Mouse (Mus musculus) lung, postnatal 0 days (tissue): ENCODE results near the gene 1700003H04Rik. TPM values are rescaled to one million over a fixed set of nuclear protein-coding genes. Genes with fewer than 3 reads are reported as not detected.

ENCODE experiments used
- ATAC-seq: fragments of 200-750 bp; cut with Nextera tagmentation; 2 replicates; pipeline ENCODE4 v1.8.0; 2017; ENCODE audit warnings: moderate library complexity
- DNase-seq: peaks from one replicate; pipeline ENCODE4 v3.0.0-alpha.2; 2016; ENCODE audit warnings: low spot score
- H3K27ac ChIP-seq: fragments of 300-500 bp; sonication (generic); 2 replicates; pipeline ENCODE4 v1.5.1; 2014; ENCODE audit warnings: antibody characterized with exemption, mild to moderate bottlenecking, low read length, mixed read lengths
- H3K27me3 ChIP-seq: fragments of 300-500 bp; sonication (generic); replicated peaks from 2 replicates; pipeline ENCODE4 v1.6.1; 2014; ENCODE audit warnings: low read length, mixed read lengths; ENCODE audit not compliant: insufficient read depth
- H3K36me3 ChIP-seq: fragments of 300-500 bp; sonication (generic); 2 replicates; pipeline ENCODE4 v1.6.1; 2014; ENCODE audit warnings: low read length, mixed read lengths; ENCODE audit not compliant: insufficient read depth
- H3K4me1 ChIP-seq: fragments of 300-500 bp; sonication (generic); 2 replicates; pipeline ENCODE4 v1.6.1; 2014; ENCODE audit warnings: antibody characterized with exemption, low read depth, low read length, mixed read lengths; ENCODE audit not compliant: insufficient read depth
- H3K4me2 ChIP-seq: fragments of 300-500 bp; sonication (generic); replicated peaks from 2 replicates; pipeline ENCODE4 v1.6.1; 2014; ENCODE audit warnings: low read depth, mild to moderate bottlenecking, low read length, moderate library complexity, mixed read lengths
- H3K4me3 ChIP-seq: fragments of 300-500 bp; sonication (generic); 2 replicates; pipeline ENCODE4 v1.5.1; 2014; ENCODE audit warnings: low read depth, low read length
- H3K9ac ChIP-seq: fragments of 300-500 bp; sonication (generic); replicated peaks from 2 replicates; pipeline ENCODE4 v1.6.1; 2014; ENCODE audit warnings: low read depth, mild to moderate bottlenecking
- H3K9me3 ChIP-seq: fragments of 300-500 bp; sonication (generic); 2 replicates; pipeline ENCODE4 v1.6.1; 2016; ENCODE audit warnings: low read length, mixed read lengths
- CTCF ChIP-seq: IDR thresholded peaks from 2 replicates; pipeline ENCODE4 v1.5.1; 2016; ENCODE audit warnings: antibody characterized with exemption, mild to moderate bottlenecking
- EP300 ChIP-seq: IDR thresholded peaks from 2 replicates; pipeline ENCODE4 v1.6.1; 2016; ENCODE audit warnings: antibody characterized with exemption, mild to moderate bottlenecking, control low read depth
- WGBS: fragments of 180-500 bp; shearing (Covaris S2); extraction: QIAGEN DNeasy Blood & Tissue Kit; methylation state at CpG from one replicate; pipeline ENCODE4 v1.1.7; 2014; 5-methylcytosine and 5-hydroxymethylcytosine counted together
- polyA plus RNA-seq: library from polyadenylated mRNA; unstranded; fragments of >200 nt; fragmentation: Nextera tagmentation; extraction: Ambion mirVana; gene quantifications from 2 replicates; pipeline ENCODE4 v1.2.1, GENCODE M21; 2015

1700003H04Rik gene
- polyA plus RNA-seq, 1 experiment from 2014 or later, result not detected

GRCm38 (mm10) chr3:124587534-124587933 lies 6.6 kb upstream of the 1700003H04Rik start:
- no peaks in the 10 kb centered on the region for H3K9me3 ChIP-seq

GRCm38 (mm10) chr3:124585761-124586160 lies 4.9 kb upstream of the 1700003H04Rik start:
- Histone ChIP-seq H3K4me1 (no peaks in the 10 kb centered on the region), H3K27me3 (no peaks in the 10 kb centered on the region), H3K9ac (no peak overlapping the region), H3K9me3 (no peaks in the 10 kb centered on the region), H3K4me3 (no peak overlapping the region), H3K27ac (no peak overlapping the region), H3K36me3 (no peaks in the 10 kb centered on the region), H3K4me2 (no peak overlapping the region)
- ATAC-seq, result no peak
- TF ChIP-seq CTCF (no peak), EP300 (no peak)
- 72% methylated on average over 2 of the region's 2 CpGs for WGBS
- no peak for DNase-seq

More at GRCm38 (mm10) chr3:124587534-124587933, 6.6 kb upstream of the 1700003H04Rik start:
- Histone ChIP-seq H3K27ac (no peak overlapping the region), H3K4me3 (no peak overlapping the region), H3K27me3 (no peaks in the 10 kb centered on the region), H3K36me3 (no peaks in the 10 kb centered on the region), H3K9ac (no peak overlapping the region), H3K4me2 (no peak overlapping the region), H3K4me1 (no peaks in the 10 kb centered on the region)
- 6% methylated on average over 3 of the region's 3 CpGs for WGBS
- DNase-seq, result peak; percentile 23
- TF ChIP-seq EP300 (no peak), CTCF (peak; percentile 58)
- no peak for ATAC-seq

DNA sequence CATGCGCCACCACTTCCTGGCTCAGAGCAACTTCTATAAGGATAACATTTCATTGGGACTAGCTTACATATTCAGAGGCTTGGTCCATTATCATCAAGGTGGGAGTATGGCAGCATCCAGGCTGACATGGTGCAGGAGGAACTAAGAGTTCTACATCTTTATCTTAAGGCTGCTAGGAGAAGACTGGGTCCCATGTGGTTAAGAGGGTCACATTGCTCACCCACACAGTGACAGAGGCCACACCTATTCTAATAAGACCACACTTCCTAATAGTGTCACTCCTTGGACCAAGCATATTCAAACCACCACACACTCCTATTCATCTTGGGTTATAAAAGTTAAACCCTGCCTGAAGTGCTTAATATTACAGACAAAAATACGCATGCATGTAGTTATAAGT lies 23.6 kb downstream of the 1700003H04Rik start:
- Histone ChIP-seq H3K4me1 (no peaks in the 10 kb centered on the region), H3K4me2 (no peak overlapping the region), H3K36me3 (no peaks in the 10 kb centered on the region), H3K4me3 (no peak overlapping the region), H3K27me3 (no peaks in the 10 kb centered on the region), H3K9ac (no peak overlapping the region), H3K27ac (no peak overlapping the region), H3K9me3 (no peaks in the 10 kb centered on the region)
- TF ChIP-seq CTCF (no peak), EP300 (no peak)
- ATAC-seq (no peak), DNase-seq (no peak)
- 83% methylated on average over 2 of the region's 2 CpGs for WGBS

DNA sequence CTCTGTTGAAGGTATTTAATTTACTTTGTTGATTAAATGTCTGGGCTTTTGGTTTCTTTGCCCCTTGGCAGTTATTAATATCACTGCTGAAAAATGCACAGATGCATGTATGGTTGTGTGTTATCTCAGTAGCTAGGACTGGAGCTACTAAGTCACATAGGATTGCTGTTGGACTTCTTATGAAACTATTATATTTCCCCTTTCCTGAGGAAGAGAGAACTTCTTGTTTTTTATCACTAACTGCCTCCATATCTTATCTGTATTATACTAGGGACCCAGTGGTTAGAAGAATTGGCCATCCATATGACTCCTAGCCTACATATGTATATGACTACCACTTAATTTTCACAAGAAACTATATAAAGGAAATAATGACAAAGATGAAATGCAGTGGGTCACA lies 24.9 kb downstream of the 1700003H04Rik start:
- Histone ChIP-seq H3K4me2 (no peak overlapping the region), H3K27me3 (no peaks in the 10 kb centered on the region), H3K9me3 (no peaks in the 10 kb centered on the region), H3K9ac (no peak overlapping the region), H3K27ac (no peak overlapping the region), H3K4me3 (no peak overlapping the region), H3K4me1 (no peaks in the 10 kb centered on the region), H3K36me3 (no peaks in the 10 kb centered on the region)
- TF ChIP-seq EP300, result no peak
- TF ChIP-seq CTCF, result no peak
- DNase-seq (no peak), ATAC-seq (no peak)

DNA sequence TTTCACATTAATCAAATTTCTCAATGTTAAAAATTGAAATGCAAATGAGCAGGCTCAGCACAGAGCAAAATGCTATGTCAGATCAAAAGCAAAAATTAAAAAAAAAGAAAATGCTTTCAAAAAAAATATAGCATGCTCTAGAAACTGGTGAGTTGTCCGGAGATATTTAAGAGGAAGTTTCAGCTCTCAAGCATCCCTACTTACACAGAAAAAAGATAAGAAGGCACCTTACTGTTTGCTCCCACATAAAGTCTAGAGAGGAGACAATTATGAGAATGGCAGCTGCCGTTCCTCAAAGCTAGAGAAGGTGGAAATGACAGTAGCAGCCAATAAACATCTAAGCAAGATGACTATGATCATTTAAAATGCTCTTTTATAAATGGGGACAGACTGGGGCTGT lies 25.8 kb downstream of the 1700003H04Rik start:
- DNase-seq (no peak), ATAC-seq (no peak)
- H3K4me2 ChIP-seq, result no peak overlapping the region
- WGBS, result 51% methylated on average over 2 of the region's 2 CpGs
- H3K9me3 ChIP-seq, result no peaks in the 10 kb centered on the region
- no peaks in the 10 kb centered on the region for H3K4me1 ChIP-seq
- H3K4me3 ChIP-seq, result no peak overlapping the region
- no peaks in the 10 kb centered on the region for H3K27me3 ChIP-seq
- no peak overlapping the region for H3K9ac ChIP-seq
- no peaks in the 10 kb centered on the region for H3K36me3 ChIP-seq
- TF ChIP-seq CTCF (no peak), EP300 (no peak)
- H3K27ac ChIP-seq, result no peak overlapping the region

GRCm38 (mm10) chr3:124548898-124549297 lies 32.0 kb downstream of the 1700003H04Rik start:
- ATAC-seq, result no peak
- H3K9me3 ChIP-seq, result no peaks in the 10 kb centered on the region
- WGBS, result 61% methylated on average over 10 of the region's 10 CpGs

GRCm38 (mm10) chr3:124538260-124538659 lies 42.6 kb downstream of the 1700003H04Rik start:
- DNase-seq (no peak), ATAC-seq (no peak)
- H3K36me3 ChIP-seq, result no peaks in the 10 kb centered on the region
- no peaks in the 10 kb centered on the region for H3K4me1 ChIP-seq
- H3K4me3 ChIP-seq, result no peak overlapping the region
- WGBS, result 69% methylated on average over 2 of the region's 2 CpGs
- no peaks in the 10 kb centered on the region for H3K27me3 ChIP-seq
- H3K9me3 ChIP-seq, result no peaks in the 10 kb centered on the region
- no peak overlapping the region for H3K4me2 ChIP-seq
- TF ChIP-seq CTCF, result no peak
- no peak for TF ChIP-seq EP300
- no peak overlapping the region for H3K27ac ChIP-seq
- H3K9ac ChIP-seq, result no peak overlapping the region

More at GRCm38 (mm10) chr3:124548898-124549297, 32.0 kb downstream of the 1700003H04Rik start:
- Histone ChIP-seq H3K4me3 (no peak overlapping the region), H3K9ac (no peak overlapping the region), H3K36me3 (no peaks in the 10 kb centered on the region), H3K4me2 (no peak overlapping the region), H3K4me1 (no peaks in the 10 kb centered on the region), H3K27me3 (no peaks in the 10 kb centered on the region), H3K27ac (no peak overlapping the region)
- no peak for DNase-seq
- no peak for TF ChIP-seq CTCF
- no peak for TF ChIP-seq EP300
